Mouse (Mus musculus): ENCODE results near the gene Strada. TPM values are rescaled to one million over a fixed set of nuclear protein-coding genes. Genes with fewer than 3 reads are reported as not detected.

Strada gene
- polyA plus RNA-seq, 1 experiment from 2014 or later, result 24.3 TPM

DNA sequence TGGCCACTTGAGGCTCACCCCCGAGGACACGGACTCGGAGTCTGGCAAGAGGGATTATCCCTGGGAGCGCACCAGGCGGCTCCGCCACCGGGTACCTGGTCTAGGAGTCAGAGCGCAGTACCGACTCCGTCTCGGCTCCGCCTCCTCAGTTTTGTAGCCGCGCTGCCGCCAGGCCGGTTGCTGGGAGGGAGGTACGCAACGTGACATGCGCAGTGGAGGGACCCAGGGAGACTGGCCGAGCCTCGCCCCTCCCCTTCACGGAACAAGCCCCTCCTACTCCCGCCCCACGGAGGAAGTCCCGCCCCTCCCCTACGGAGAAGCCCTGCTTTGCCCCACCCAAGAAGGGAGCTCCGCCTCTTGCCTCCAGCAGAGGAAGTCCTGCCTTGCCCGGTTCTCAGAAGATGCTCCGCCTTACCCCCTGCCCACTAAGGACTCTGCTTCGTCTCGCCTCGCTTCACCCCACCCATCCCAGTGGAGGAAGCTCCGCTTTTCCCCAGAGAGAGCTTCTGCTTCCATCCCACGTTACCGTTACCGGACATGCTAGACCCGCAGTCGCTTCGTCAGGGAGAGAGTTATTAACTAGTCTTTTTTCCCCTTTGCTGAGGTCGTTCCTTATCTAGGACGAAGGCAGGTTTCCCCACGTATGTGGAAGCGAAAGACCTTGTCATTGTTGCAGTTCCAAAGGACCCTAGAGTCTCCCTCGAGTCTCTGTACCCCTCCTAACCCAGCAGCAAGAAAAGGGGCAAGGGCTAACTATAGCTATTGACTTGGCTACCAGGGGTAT, 8.4 kb downstream of the Strada start:
- no peaks in the 10 kb centered on the region for H3K27me3 ChIP-seq (replicated peaks; ENCODE audit: control insufficient read depth, insufficient read depth, low read length)
- H3K4me2 ChIP-seq, result peak overlapping the region; percentile 86
- ATAC-seq (replicated peaks; ENCODE audit: low FRiP score), result peak; percentile 96
- H3K27ac ChIP-seq (ENCODE audit: low read depth, low read length), result peak overlapping the region; percentile 85
- H3K4me1 ChIP-seq (replicated peaks; ENCODE audit: control insufficient read depth, insufficient read depth, low read length), result peaks cover 15% of the 10 kb centered on the region
- peak; percentile 96 for DNase-seq (ENCODE audit: low spot score)
- peaks cover 13% of the 10 kb centered on the region; the same call in 1 of the 2 replicates for H3K36me3 ChIP-seq (ENCODE audit: control insufficient read depth, insufficient read depth, low read length)
- peak overlapping the region; percentile 74 for H3K4me3 ChIP-seq (ENCODE audit: low read depth, low read length)
- H3K9me3 ChIP-seq (ENCODE audit: control insufficient read depth, low read length), result no peaks in the 10 kb centered on the region
- under 1% methylated on average over 43 of the region's 44 CpGs for WGBS
- H3K9ac ChIP-seq (ENCODE audit: low read depth, low read length), result peak overlapping the region; percentile 74

DNA sequence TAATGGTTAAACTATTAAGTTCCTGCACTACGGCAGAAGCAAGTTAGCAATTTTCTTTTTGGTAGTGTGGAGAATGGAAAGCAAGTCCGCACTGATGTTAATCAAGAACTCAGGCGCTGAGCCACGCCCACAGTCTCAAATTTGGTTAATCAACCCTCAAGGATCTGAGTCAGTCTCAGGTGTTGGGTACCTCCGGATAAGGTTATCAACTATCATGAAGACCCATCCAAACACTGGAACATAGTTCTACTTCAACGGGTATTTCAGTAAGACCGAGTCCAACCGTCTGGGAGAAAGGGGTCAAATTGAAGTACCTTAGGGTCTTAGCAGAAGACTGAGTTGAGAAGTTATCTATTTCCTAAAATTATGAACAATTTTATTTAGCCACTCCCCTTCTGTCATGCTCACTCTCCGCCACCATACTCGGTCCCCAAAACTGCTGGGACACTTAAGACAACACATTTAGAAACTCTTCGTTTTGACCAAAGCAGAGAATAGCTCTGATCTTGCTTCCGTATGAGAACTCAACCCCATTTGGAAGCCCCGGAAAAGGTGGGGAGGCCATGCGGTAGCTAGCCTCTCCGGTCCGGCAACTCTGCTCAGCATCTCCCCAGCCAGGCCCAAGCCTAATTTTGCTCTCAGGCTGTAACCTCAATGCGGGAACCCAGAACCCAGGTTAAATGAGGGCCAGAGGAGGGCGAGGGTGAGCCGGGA, 9.2 kb downstream of the Strada start:
- WGBS, result 6% methylated on average over 19 of the region's 19 CpGs
- H3K9me3 ChIP-seq (ENCODE audit: control insufficient read depth, low read length), result no peaks in the 10 kb centered on the region
- H3K27ac ChIP-seq (ENCODE audit: low read depth, low read length), result peak overlapping the region; percentile 85; the same call in 1 of the 2 replicates
- ATAC-seq (replicated peaks; ENCODE audit: low FRiP score) (peak; percentile 52), DNase-seq (ENCODE audit: low spot score) (no peak)
- H3K9ac ChIP-seq (ENCODE audit: low read depth, low read length), result peak overlapping the region; percentile 68
- peak overlapping the region; percentile 86 for H3K4me2 ChIP-seq
- peak overlapping the region; percentile 74 for H3K4me3 ChIP-seq (ENCODE audit: low read depth, low read length)
- no peaks in the 10 kb centered on the region for H3K27me3 ChIP-seq (replicated peaks; ENCODE audit: control insufficient read depth, insufficient read depth, low read length)
- H3K4me1 ChIP-seq (replicated peaks; ENCODE audit: control insufficient read depth, insufficient read depth, low read length), result peaks cover 11% of the 10 kb centered on the region
- H3K36me3 ChIP-seq (ENCODE audit: control insufficient read depth, insufficient read depth, low read length), result peaks cover 6% of the 10 kb centered on the region; the same call in 1 of the 2 replicates

DNA sequence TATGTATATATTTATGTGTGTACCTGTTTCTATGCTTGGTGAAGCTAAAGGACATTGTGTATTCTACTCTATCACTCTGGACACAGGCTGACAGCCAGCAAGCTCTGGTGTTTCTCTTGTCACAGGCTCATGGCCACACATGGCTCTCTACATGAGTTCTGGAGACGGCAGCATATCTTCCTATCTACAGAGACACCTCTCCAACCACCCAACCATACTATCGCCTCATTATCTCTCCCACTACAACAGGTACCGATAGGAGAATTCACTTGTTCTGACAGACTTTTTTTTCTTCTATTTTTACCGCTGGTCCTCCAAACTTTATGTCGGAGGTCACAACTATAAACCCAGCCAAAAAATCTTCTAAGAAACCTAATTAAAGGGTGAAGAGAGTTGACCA, 9.7 kb downstream of the Strada start:
- H3K27ac ChIP-seq (ENCODE audit: low read depth, low read length), result peak overlapping the region; percentile 85; the same call in 1 of the 2 replicates
- H3K9ac ChIP-seq (ENCODE audit: low read depth, low read length), result 0 out of 2 replicates have a peak overlapping the region, but pooled peaks have one; percentile 68
- no peak for DNase-seq (ENCODE audit: low spot score)
- H3K36me3 ChIP-seq (ENCODE audit: control insufficient read depth, insufficient read depth, low read length), result peaks cover 3% of the 10 kb centered on the region; the same call in 1 of the 2 replicates
- ATAC-seq (replicated peaks; ENCODE audit: low FRiP score), result no peak
- peak overlapping the region; percentile 74 for H3K4me3 ChIP-seq (ENCODE audit: low read depth, low read length)
- peak overlapping the region; percentile 86 for H3K4me2 ChIP-seq
- no peaks in the 10 kb centered on the region for H3K27me3 ChIP-seq (replicated peaks; ENCODE audit: control insufficient read depth, insufficient read depth, low read length)
- 55% methylated on average over 5 of the region's 5 CpGs for WGBS
- H3K9me3 ChIP-seq (ENCODE audit: control insufficient read depth, low read length), result no peaks in the 10 kb centered on the region
- peaks cover 11% of the 10 kb centered on the region for H3K4me1 ChIP-seq (replicated peaks; ENCODE audit: control insufficient read depth, insufficient read depth, low read length)

DNA sequence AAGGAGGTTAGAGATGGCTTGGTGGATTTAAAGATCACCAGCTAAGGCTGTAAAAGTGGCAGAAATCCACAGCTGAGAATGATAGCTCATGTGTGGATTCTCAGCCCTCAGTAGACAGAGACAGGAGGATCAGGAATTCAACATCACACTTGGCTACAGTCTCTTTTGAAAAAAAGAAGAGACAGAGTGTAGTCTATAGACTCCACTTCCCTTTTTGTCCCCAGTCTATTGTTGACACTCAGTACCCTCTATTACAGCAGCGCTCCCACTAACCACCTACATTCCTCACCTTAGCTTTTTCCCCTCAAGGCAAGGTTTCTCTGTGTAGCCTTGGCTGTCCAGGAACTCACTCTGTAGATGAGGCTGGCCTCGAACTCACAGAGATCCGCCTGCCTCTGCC, 10.3 kb downstream of the Strada start:
- no peak overlapping the region for H3K27ac ChIP-seq (ENCODE audit: low read depth, low read length)
- 82% methylated on average over 3 of the region's 3 CpGs for WGBS

DNA sequence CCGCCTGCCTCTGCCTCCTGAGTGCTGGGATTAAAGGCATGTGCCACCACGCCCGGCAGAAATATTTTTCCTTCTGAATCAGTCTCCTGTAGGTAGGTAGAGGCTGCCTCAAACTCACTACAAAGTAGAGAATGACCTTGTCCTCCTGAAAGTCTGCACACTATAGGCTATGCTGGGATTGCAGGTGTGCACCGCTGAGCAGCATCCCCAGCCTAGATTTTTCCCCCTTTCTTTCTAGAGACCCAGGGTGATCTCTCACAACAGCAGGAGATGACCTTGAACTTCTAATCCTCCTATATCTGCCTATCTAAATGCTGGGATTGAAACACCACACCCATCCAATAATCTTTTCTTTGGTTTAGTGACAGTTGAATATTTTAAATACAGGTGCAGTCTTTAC, 14.6 kb downstream of the Strada start:
- H3K4me2 ChIP-seq, result no peak overlapping the region
- ATAC-seq (replicated peaks; ENCODE audit: low FRiP score) (no peak), DNase-seq (ENCODE audit: low spot score) (no peak)
- no peak overlapping the region for H3K27ac ChIP-seq (ENCODE audit: low read depth, low read length)
- H3K9me3 ChIP-seq (ENCODE audit: control insufficient read depth, low read length), result no peaks in the 10 kb centered on the region
- no peak overlapping the region for H3K4me3 ChIP-seq (ENCODE audit: low read depth, low read length)
- no peaks in the 10 kb centered on the region for H3K27me3 ChIP-seq (replicated peaks; ENCODE audit: control insufficient read depth, insufficient read depth, low read length)
- no peaks in the 10 kb centered on the region for H3K36me3 ChIP-seq (ENCODE audit: control insufficient read depth, insufficient read depth, low read length)
- 90% methylated on average over 4 of the region's 4 CpGs for WGBS
- peaks cover 7% of the 10 kb centered on the region for H3K4me1 ChIP-seq (replicated peaks; ENCODE audit: control insufficient read depth, insufficient read depth, low read length)
- no peak overlapping the region for H3K9ac ChIP-seq (ENCODE audit: low read depth, low read length)

More for the DNA sequence above, 10.3 kb downstream of the Strada start:
- H3K27me3 ChIP-seq (replicated peaks; ENCODE audit: control insufficient read depth, insufficient read depth, low read length), result no peaks in the 10 kb centered on the region
- H3K9ac ChIP-seq (ENCODE audit: low read depth, low read length), result no peak overlapping the region
- peaks cover 11% of the 10 kb centered on the region for H3K4me1 ChIP-seq (replicated peaks; ENCODE audit: control insufficient read depth, insufficient read depth, low read length)
- H3K4me3 ChIP-seq (ENCODE audit: low read depth, low read length), result no peak overlapping the region
- peak overlapping the region; percentile 86 for H3K4me2 ChIP-seq
- DNase-seq (ENCODE audit: low spot score) (no peak), ATAC-seq (replicated peaks; ENCODE audit: low FRiP score) (no peak)
- H3K36me3 ChIP-seq (ENCODE audit: control insufficient read depth, insufficient read depth, low read length), result peaks cover 3% of the 10 kb centered on the region; the same call in 1 of the 2 replicates
- H3K9me3 ChIP-seq (ENCODE audit: control insufficient read depth, low read length), result no peaks in the 10 kb centered on the region

DNA sequence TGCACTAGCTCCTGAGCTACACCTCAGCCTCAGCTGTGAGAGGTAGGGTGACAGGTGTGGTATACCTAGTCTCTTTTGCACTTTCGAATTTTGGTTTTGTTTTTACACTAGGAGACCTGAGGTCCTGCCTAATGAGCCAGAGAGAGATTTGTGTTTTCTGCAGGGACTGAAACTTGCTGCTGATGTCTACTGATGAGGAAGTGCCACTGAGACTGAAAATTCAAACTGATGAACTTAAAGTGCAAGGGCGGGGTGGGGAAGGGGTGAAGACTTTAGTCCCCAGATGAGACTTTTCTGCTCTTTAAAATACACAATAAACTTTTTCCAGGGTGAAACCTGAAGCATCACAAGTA, 21.5 kb downstream of the Strada start:
- DNase-seq (ENCODE audit: low spot score) (no peak), ATAC-seq (replicated peaks; ENCODE audit: low FRiP score) (no peak)
- H3K27ac ChIP-seq (ENCODE audit: low read depth, low read length), result no peak overlapping the region
- no peaks in the 10 kb centered on the region for H3K27me3 ChIP-seq (replicated peaks; ENCODE audit: control insufficient read depth, insufficient read depth, low read length)
- no peak overlapping the region for H3K9ac ChIP-seq (ENCODE audit: low read depth, low read length)
- no peak overlapping the region for H3K4me3 ChIP-seq (ENCODE audit: low read depth, low read length)
- H3K36me3 ChIP-seq (ENCODE audit: control insufficient read depth, insufficient read depth, low read length), result no peaks in the 10 kb centered on the region
- no peaks in the 10 kb centered on the region for H3K9me3 ChIP-seq (ENCODE audit: control insufficient read depth, low read length)
- 92% methylated on average over 2 of the region's 2 CpGs for WGBS
- no peak overlapping the region for H3K4me2 ChIP-seq
- peaks cover 20% of the 10 kb centered on the region for H3K4me1 ChIP-seq (replicated peaks; ENCODE audit: control insufficient read depth, insufficient read depth, low read length)

DNA sequence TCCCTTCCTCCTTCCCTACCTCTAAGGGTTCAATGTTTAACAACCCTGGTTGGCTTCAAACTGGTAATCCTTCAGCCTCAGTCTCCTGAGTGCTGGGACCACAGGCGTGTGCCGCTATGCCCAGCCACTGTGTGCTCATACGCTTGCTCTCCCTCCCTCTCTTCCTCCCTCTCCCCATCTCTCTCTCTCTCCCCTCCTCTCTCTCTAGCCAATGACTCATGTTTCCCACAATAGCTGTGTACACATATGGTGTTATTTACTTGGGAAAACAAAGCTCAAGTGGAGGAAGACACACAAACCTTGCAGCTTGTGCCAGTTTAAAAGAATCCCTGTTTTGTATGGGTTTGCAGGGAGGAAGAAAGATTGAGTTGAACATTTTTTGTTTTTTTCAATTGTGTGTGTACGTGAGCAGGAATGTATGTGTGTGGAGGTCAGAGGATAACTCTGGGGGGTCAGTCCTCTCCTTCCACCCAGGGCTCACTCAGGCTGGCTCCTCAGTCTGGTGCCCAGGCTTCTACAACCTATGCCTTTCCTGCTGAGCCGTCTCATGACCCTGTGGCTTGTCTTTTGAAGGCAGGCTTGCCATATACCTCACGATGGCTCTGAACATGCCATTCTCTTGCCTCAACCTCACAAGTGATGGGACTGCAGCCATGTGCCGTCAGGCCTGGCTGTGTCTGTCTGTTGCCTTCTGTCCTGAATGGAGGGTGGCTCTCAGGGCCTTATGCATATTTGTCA, 22.1 kb downstream of the Strada start:
- Histone ChIP-seq H3K4me1 (replicated peaks; ENCODE audit: control insufficient read depth, insufficient read depth, low read length) (peaks cover 20% of the 10 kb centered on the region), H3K36me3 (ENCODE audit: control insufficient read depth, insufficient read depth, low read length) (no peaks in the 10 kb centered on the region), H3K4me2 (no peak overlapping the region), H3K27me3 (replicated peaks; ENCODE audit: control insufficient read depth, insufficient read depth, low read length) (no peaks in the 10 kb centered on the region), H3K9me3 (ENCODE audit: control insufficient read depth, low read length) (no peaks in the 10 kb centered on the region), H3K27ac (ENCODE audit: low read depth, low read length) (no peak overlapping the region), H3K9ac (ENCODE audit: low read depth, low read length) (no peak overlapping the region), H3K4me3 (ENCODE audit: low read depth, low read length) (no peak overlapping the region)
- no peak for ATAC-seq (replicated peaks; ENCODE audit: low FRiP score)
- WGBS, result 71% methylated on average over 7 of the region's 7 CpGs
- no peak for DNase-seq (ENCODE audit: low spot score)

DNA sequence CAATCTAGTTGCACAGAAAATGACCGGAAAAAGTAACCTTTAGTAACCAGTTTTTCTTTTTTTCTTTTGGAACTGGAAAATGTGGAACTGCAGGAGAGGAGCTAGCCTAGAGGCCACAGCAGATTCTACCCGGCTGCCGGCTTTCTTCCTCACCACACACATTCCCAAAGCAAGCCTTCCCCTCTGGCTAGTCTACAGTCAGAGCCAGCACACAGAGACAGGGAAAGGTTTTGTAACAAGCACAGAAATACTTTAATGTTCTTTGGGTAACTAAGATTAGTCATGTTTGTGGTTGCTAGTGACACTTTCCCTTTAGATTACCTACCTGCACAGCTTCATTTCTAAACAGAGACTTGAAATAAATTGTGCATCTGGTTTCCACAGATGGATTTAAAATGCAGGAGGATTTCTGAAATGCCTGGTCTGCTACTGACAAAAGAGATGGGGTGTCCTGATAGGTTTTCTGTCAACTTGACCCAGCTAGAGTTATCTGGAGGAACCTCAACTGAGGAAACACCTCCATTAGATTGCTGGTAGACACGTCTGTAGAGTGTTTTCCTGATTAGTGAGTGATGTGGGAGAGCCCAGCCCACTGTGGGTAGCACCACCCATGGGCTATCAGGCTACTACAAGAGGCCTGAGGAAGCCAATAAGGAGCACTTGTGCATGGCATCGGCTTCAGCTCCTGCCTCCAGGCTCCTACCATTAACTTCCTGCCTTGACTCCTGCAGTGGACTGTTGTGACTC, 23.8 kb downstream of the Strada start:
- no peaks in the 10 kb centered on the region for H3K9me3 ChIP-seq (ENCODE audit: control insufficient read depth, low read length)
- WGBS, result 57% methylated on average over 5 of the region's 5 CpGs
- H3K9ac ChIP-seq (ENCODE audit: low read depth, low read length), result no peak overlapping the region
- H3K4me1 ChIP-seq (replicated peaks; ENCODE audit: control insufficient read depth, insufficient read depth, low read length), result peaks cover 20% of the 10 kb centered on the region
- no peak overlapping the region for H3K4me3 ChIP-seq (ENCODE audit: low read depth, low read length)
- peak overlapping the region; percentile 29 for H3K4me2 ChIP-seq
- ATAC-seq (replicated peaks; ENCODE audit: low FRiP score), result peak; percentile 88
- no peak for DNase-seq (ENCODE audit: low spot score)
- no peaks in the 10 kb centered on the region for H3K27me3 ChIP-seq (replicated peaks; ENCODE audit: control insufficient read depth, insufficient read depth, low read length)
- H3K36me3 ChIP-seq (ENCODE audit: control insufficient read depth, insufficient read depth, low read length), result no peaks in the 10 kb centered on the region
- H3K27ac ChIP-seq (ENCODE audit: low read depth, low read length), result no peak overlapping the region

Data from liver, embryonic 11.5 days (tissue).